Mouse (Mus musculus): ENCODE data around the gene Tmem167b.

GRCm38 (mm10) chr3:108554111-108554561 lies 8.1 kb downstream of the Tmem167b start:
- TF ChIP-seq EP300 (IDR thresholded peaks at IDR 0.05) (no peak), CTCF (IDR thresholded peaks at IDR 0.05) (no peak)

Data from lung, postnatal 0 days (tissue).